ENCODE assay signal across 8 mouse cellular contexts in genomic region chr4:134288397-134289256, GRCm38 (mm10). TPM values are rescaled to one million over a fixed set of nuclear protein-coding genes. Genes with fewer than 3 reads are reported as not detected.
DNase-seq lines count a peak whose midpoint lies in the region; ATAC-seq and TF ChIP-seq lines count a peak whose summit lies in the region.

No protein-coding gene starts in this region.

- 0 out of 2 replicates have a peak, but pooled peaks cover 2% of the 10 kb centered on the region for H3K4me1 ChIP-seq in embryonic facial prominence, embryonic 11.5 days (ENCODE audit: control insufficient read depth, insufficient read depth, low read length)
- H3K4me1 ChIP-seq in intestine, embryonic 15.5 days (replicated peaks): peaks cover 13% of the 10 kb centered on the region
- no peaks in the 10 kb centered on the region for H3K4me1 ChIP-seq in midbrain, postnatal 0 days (ENCODE audit: insufficient read depth, low read length)

- no peak for TF ChIP-seq CTCF in midbrain, postnatal 0 days (IDR thresholded peaks at IDR 0.05)

- H3K4me3 ChIP-seq in embryonic facial prominence, embryonic 11.5 days (ENCODE audit: low read depth, low read length): peak overlapping the region; percentile 98
- H3K4me3 ChIP-seq in intestine, embryonic 15.5 days (replicated peaks): peak overlapping the region; percentile 98
- peak overlapping the region; percentile 71 for H3K4me3 ChIP-seq in midbrain, postnatal 0 days (ENCODE audit: low read depth, low read length)

- DNase-seq in layer of hippocampus, adult 9-11 months: peak; percentile 76
- DNase-seq in layer of hippocampus, adult 18-20 months (ENCODE audit: low spot score in 2 of 2): no peak
- DNase-seq in embryonic facial prominence, embryonic 11.5 days (ENCODE audit: low spot score): no peak
- DNase-seq in midbrain, postnatal 0 days (ENCODE audit: low spot score): no peak
- DNase-seq in left cerebral cortex, postnatal 36 days (ENCODE audit: low spot score in 2 of 2): no peak
- no peak for DNase-seq in adrenal gland, postnatal 4 days (ENCODE audit: low spot score in 2 of 2)
- no peak for DNase-seq in T-cell, adult 2 months (ENCODE audit: low spot score)

- no peak for ATAC-seq in embryonic facial prominence, embryonic 11.5 days (replicated peaks; ENCODE audit: insufficient number of reproducible peaks, low FRiP score, low TSS enrichment, low read depth)
- ATAC-seq in intestine, embryonic 15.5 days: no peak
- no peak for ATAC-seq in midbrain, postnatal 0 days (ENCODE audit: low FRiP score)

- H3K9ac ChIP-seq in embryonic facial prominence, embryonic 11.5 days (replicated peaks; ENCODE audit: low read length): peak overlapping the region; percentile 99
- peak overlapping the region; percentile 99; the same call in 1 of the 2 replicates for H3K9ac ChIP-seq in intestine, embryonic 15.5 days
- H3K9ac ChIP-seq in midbrain, postnatal 0 days (replicated peaks; ENCODE audit: low read length, poor library complexity, severe bottlenecking): peak overlapping the region; percentile 100

- peaks cover 3% of the 10 kb centered on the region; the same call in 1 of the 2 replicates for H3K36me3 ChIP-seq in embryonic facial prominence, embryonic 11.5 days (replicated peaks; ENCODE audit: control insufficient read depth, insufficient read depth, low read depth, low read length)
- H3K36me3 ChIP-seq in intestine, embryonic 15.5 days: no peaks in the 10 kb centered on the region
- peaks cover 8% of the 10 kb centered on the region for H3K36me3 ChIP-seq in midbrain, postnatal 0 days (ENCODE audit: insufficient read depth, low read length)

- no peaks in the 10 kb centered on the region for H3K27me3 ChIP-seq in embryonic facial prominence, embryonic 11.5 days (ENCODE audit: control insufficient read depth, insufficient read depth, low read length)
- H3K27me3 ChIP-seq in intestine, embryonic 15.5 days (replicated peaks): 0 out of 2 replicates have a peak, but pooled peaks cover 2% of the 10 kb centered on the region
- H3K27me3 ChIP-seq in midbrain, postnatal 0 days (ENCODE audit: insufficient read depth, low read length): no peaks in the 10 kb centered on the region

- peak overlapping the region; percentile 100; the same call in 1 of the 2 replicates for H3K27ac ChIP-seq in embryonic facial prominence, embryonic 11.5 days (replicated peaks; ENCODE audit: low read depth, low read length)
- peak overlapping the region; percentile 100 for H3K27ac ChIP-seq in intestine, embryonic 15.5 days
- peak overlapping the region; percentile 100 for H3K27ac ChIP-seq in midbrain, postnatal 0 days (ENCODE audit: low read depth, low read length)

- H3K9me3 ChIP-seq in embryonic facial prominence, embryonic 11.5 days (replicated peaks; ENCODE audit: control insufficient read depth, low read length): no peaks in the 10 kb centered on the region
- no peaks in the 10 kb centered on the region for H3K9me3 ChIP-seq in intestine, embryonic 15.5 days
- H3K9me3 ChIP-seq in midbrain, postnatal 0 days (ENCODE audit: low read length): no peaks in the 10 kb centered on the region

- 42% methylated on average over 11 of the region's 11 CpGs for WGBS in embryonic facial prominence, embryonic 11.5 days
- 18% methylated on average over 11 of the region's 11 CpGs for WGBS in intestine, embryonic 15.5 days
- 46% methylated on average over 11 of the region's 11 CpGs for WGBS in midbrain, postnatal 0 days

- intact Hi-C loops in left cerebral cortex, postnatal 36 days (cut with DNase I): loop anchor here (5.0 kb wide), 1 partner anchor 69 kb away; no protein-coding TSS in a partner anchor

- H3K4me2 ChIP-seq in embryonic facial prominence, embryonic 11.5 days (ENCODE audit: low read depth, low read length): peak overlapping the region; percentile 72
- H3K4me2 ChIP-seq in intestine, embryonic 15.5 days (replicated peaks): peak overlapping the region; percentile 69
- H3K4me2 ChIP-seq in midbrain, postnatal 0 days (ENCODE audit: low read depth, low read length, poor library complexity, severe bottlenecking): peak overlapping the region; percentile 78

RNA-seq across cellular contexts. Expression of gene Pdik1l, which starts 0.9 kb away (rescaled TPM):
- total RNA-seq in layer of hippocampus, adult 18-20 months (2021): 10 to 100 TPM; 16.4 to 17.8 TPM
- 22.8 and 24.4 TPM in 2 replicates for polyA plus RNA-seq in embryonic facial prominence, embryonic 11.5 days (2014; fragmentation: Nextera tagmentation; extraction: Ambion mirVana)
- polyA plus RNA-seq in intestine, embryonic 15.5 days (2015; fragmentation: Nextera tagmentation; extraction: Ambion mirVana): 15.7 and 17.9 TPM in 2 replicates
- 44.8 and 49.7 TPM in 2 replicates for total RNA-seq in midbrain, postnatal 0 days (2014; rRNA removed)
- 27.6 and 30.8 TPM in 2 replicates for polyA plus RNA-seq in midbrain, postnatal 0 days (2015; fragmentation: Nextera tagmentation; extraction: Ambion mirVana)
- total RNA-seq in left cerebral cortex, postnatal 36 days (2021): 10 to 100 TPM; 18.1 to 21.6 TPM
- total RNA-seq in adrenal gland, postnatal 4 days (2021): 10 to 100 TPM; 23.2 to 24.5 TPM

RNA-seq across cellular contexts. Expression of gene Trim63, which starts 26.3 kb away (rescaled TPM):
- not detected for total RNA-seq in layer of hippocampus, adult 18-20 months (2021)
- polyA plus RNA-seq in embryonic facial prominence, embryonic 11.5 days (2014; fragmentation: Nextera tagmentation; extraction: Ambion mirVana): 0.39 TPM in 1 of 2 replicates, not detected in the other
- polyA plus RNA-seq in intestine, embryonic 15.5 days (2015; fragmentation: Nextera tagmentation; extraction: Ambion mirVana): 0.68 and 1.0 TPM in 2 replicates
- 1.5 and 2.0 TPM in 2 replicates for total RNA-seq in midbrain, postnatal 0 days (2014; rRNA removed)
- 0.49 and 0.73 TPM in 2 replicates for polyA plus RNA-seq in midbrain, postnatal 0 days (2015; fragmentation: Nextera tagmentation; extraction: Ambion mirVana)
- under 1 TPM; 0.22 to 0.27 TPM for total RNA-seq in left cerebral cortex, postnatal 36 days (2021)
- 1 to 10 TPM in 1 of 2 experiments, under 1 TPM in 1; 0.56 to 2.1 TPM for total RNA-seq in adrenal gland, postnatal 4 days (2021)

RNA-seq across cellular contexts. Expression of gene Grrp1, which starts 34.7 kb away (rescaled TPM):
- total RNA-seq in layer of hippocampus, adult 18-20 months (2021): 1 to 10 TPM; 1.6 to 1.7 TPM
- polyA plus RNA-seq in embryonic facial prominence, embryonic 11.5 days (2014; fragmentation: Nextera tagmentation; extraction: Ambion mirVana): 5.7 and 7.7 TPM in 2 replicates
- 5.0 TPM in 2 replicates for polyA plus RNA-seq in intestine, embryonic 15.5 days (2015; fragmentation: Nextera tagmentation; extraction: Ambion mirVana)
- total RNA-seq in midbrain, postnatal 0 days (2014; rRNA removed): 18.0 and 27.1 TPM in 2 replicates
- 15.7 and 17.8 TPM in 2 replicates for polyA plus RNA-seq in midbrain, postnatal 0 days (2015; fragmentation: Nextera tagmentation; extraction: Ambion mirVana)
- total RNA-seq in left cerebral cortex, postnatal 36 days (2021): 1 to 10 TPM; 2.8 to 3.4 TPM
- total RNA-seq in adrenal gland, postnatal 4 days (2021): 10 to 100 TPM in 1 of 2 experiments, 1 to 10 TPM in 1; 9.4 to 10.8 TPM

RNA-seq across cellular contexts. Expression of gene Gm30191, which starts 41.9 kb away (rescaled TPM):
- total RNA-seq in layer of hippocampus, adult 18-20 months (2021): not detected
- not detected in 2 replicates for polyA plus RNA-seq in embryonic facial prominence, embryonic 11.5 days (2014; fragmentation: Nextera tagmentation; extraction: Ambion mirVana)
- polyA plus RNA-seq in intestine, embryonic 15.5 days (2015; fragmentation: Nextera tagmentation; extraction: Ambion mirVana): not detected in 2 replicates
- not detected in 2 replicates for total RNA-seq in midbrain, postnatal 0 days (2014; rRNA removed)
- 0.37 and 0.42 TPM in 2 replicates for polyA plus RNA-seq in midbrain, postnatal 0 days (2015; fragmentation: Nextera tagmentation; extraction: Ambion mirVana)
- not detected for total RNA-seq in left cerebral cortex, postnatal 36 days (2021)
- total RNA-seq in adrenal gland, postnatal 4 days (2021): not detected

RNA-seq across cellular contexts. Expression of gene Zfp593, which starts 43.2 kb away (rescaled TPM):
- total RNA-seq in layer of hippocampus, adult 18-20 months (2021): 10 to 100 TPM; 11.9 to 12.2 TPM
- 16.5 and 18.3 TPM in 2 replicates for polyA plus RNA-seq in embryonic facial prominence, embryonic 11.5 days (2014; fragmentation: Nextera tagmentation; extraction: Ambion mirVana)
- polyA plus RNA-seq in intestine, embryonic 15.5 days (2015; fragmentation: Nextera tagmentation; extraction: Ambion mirVana): 16.4 and 16.7 TPM in 2 replicates
- total RNA-seq in midbrain, postnatal 0 days (2014; rRNA removed): 10.6 and 15.4 TPM in 2 replicates
- 9.2 and 11.1 TPM in 2 replicates for polyA plus RNA-seq in midbrain, postnatal 0 days (2015; fragmentation: Nextera tagmentation; extraction: Ambion mirVana)
- 10 to 100 TPM in 1 of 2 experiments, 1 to 10 TPM in 1; 9.2 to 13.2 TPM for total RNA-seq in left cerebral cortex, postnatal 36 days (2021)
- total RNA-seq in adrenal gland, postnatal 4 days (2021): 10 to 100 TPM; 11.3 to 12.5 TPM
